Mouse (Mus musculus) right cerebral cortex, postnatal 25 days (tissue): Measurements from ENCODE around the gene Tmem121.
"Not testable (repeated sequence)": the region's sequence is repeated elsewhere in the genome, so short reads cannot be mapped to it uniquely, and the experiment has no call there.

ENCODE experiments used
- DNase-seq: peaks from one replicate; pipeline ENCODE4 v3.0.0; 2022

Tmem121 gene

DNA sequence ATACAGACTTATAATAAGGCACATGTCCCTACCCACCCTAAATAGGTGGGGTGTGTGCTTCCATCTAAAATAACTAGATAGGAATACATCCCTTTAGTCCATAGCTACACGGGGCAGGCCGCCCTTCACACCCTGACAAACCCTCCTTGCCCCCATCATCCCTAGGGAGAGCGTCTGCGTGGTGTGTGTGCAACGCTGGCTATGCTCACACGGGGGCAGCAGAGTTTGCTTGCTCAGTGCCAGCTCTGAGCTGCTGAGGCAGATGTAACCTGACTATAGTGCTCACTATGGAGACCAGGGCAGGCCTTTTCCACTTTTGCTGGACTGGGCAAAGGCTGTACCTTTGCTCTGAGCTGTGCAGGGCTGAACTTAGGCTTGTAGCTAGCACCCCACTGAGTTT is 37.0 kb downstream of the Tmem121 start:
- DNase-seq, result peak; percentile 36

GRCm38 (mm10) chr12:113224206-113224605 is 38.5 kb downstream of the Tmem121 start:
- DNase-seq, result no peak

- DNase-seq, result no peak
Measured at GRCm38 (mm10) chr12:113224687-113225091, 39.0 kb downstream of the Tmem121 start.

DNA sequence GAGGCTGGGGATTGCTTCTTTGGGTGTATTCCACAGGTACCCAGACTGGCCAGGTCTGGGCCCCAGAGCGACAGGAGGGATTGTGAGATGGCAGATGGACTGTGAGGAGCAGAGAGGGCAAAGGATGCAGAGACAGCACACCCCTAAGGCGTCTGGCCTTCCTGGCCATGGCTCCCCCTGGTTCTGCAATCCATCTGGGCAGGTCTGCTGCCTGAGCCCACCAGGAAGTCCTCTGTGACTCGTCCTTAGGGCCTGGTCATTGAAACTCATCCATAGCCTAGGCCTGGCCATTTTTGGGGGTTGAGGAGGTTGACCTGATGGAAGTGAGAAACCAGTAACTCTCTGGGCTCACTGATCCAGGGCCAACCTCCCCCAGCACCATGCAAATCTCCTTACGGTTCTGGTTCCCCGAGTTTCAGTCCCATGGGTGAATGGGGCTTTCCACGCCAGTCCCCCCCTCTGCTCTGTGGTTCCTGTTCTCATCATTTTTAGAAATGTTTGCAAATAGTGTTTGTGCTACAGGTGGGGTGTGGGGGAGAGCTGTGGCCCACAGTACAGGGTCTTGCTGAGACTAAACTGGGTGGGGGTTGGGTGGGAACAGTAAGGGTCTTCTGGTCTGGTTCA is 42.4 kb downstream of the Tmem121 start:
- DNase-seq, result no peak

DNA sequence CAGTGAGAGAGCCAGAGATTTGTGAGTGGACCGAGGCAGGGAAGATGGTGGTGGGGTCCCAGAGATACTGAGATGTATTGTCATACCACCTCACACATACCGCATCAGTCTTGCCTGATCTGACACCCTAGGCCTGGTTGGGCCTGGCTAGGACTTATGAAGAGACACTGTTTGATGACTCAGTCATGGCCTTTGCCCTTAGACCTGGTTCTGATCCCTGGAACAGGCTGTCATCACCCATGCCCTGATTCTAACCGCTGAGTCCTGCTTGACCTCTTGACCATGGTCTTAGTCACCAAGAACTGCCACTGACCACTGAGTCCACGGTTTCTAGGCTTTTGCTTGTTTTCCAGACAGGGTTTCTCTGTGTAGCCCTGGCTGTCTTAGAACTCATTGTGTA is 45.0 kb downstream of the Tmem121 start:
- DNase-seq, result no peak

DNA sequence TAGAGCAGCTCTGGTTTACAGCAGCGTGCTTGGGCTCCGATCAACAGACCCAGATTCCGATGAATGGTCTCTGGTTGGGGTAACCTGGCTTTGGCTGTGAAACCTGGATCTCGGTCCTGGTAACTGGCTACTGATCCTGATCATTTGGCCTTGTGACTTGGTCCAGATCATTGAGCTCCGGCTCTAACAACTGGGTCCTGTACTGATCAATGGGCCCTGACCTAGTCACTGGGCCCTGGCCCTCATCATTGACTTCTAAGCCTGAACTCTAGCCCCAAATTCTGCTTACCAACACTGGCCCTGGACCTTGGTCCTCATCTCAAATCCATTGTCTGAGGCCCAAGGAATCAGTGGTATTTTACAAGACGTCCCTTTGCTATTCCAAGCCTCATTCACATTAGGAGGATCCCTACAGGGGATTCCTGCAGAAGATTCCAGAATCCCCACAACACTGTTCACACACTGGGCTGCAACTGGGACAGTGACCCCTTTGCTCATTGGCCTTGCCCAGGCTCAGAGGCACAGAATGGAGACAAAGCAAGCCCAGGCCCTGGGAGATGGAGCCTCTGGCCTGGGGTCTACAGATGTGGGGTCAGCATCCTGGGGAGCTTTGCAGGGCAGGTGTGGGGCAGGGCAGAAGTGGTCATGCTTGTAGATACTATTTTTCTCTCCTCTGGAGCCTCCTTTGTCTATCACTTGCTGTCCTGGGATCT is 46.0 kb downstream of the Tmem121 start:
- not testable (repeated sequence) for DNase-seq

DNA sequence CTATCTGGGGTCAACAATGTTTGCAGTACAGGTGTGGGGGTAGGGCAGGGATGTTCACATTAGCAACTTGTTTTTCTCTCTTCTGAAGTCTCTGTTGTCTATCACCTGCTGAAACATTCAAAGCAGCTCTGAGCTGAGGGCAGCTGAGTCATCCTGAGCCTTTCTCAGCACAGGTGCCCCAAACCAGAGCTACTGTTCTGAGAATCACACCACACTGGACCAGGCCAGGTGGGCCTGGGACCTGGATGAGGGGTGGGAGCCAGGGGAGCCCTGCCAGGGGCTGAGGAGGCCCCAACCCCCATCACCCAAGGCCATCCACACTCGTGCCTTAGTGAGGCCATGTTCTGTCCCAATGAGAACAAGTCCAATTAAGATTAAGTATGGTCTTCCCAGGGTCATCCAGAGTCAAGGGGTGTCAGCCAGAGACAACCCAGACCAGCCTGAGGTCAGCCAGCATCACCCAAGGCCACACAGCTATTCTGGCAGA is 46.6 kb downstream of the Tmem121 start:
- not testable (repeated sequence) for DNase-seq
